Mouse (Mus musculus): ENCODE results near the gene Crb3. TPM values are rescaled to one million over a fixed set of nuclear protein-coding genes. Genes with fewer than 3 reads are reported as not detected.

Crb3 gene
- total RNA-seq, 2 experiments from 2014 or later, result 0.95 TPM; not detected in 1

- DNase-seq, result no peak
Measured at GRCm38 (mm10) chr17:57062548-57062947, 3.6 kb downstream of the Crb3 start.

DNA sequence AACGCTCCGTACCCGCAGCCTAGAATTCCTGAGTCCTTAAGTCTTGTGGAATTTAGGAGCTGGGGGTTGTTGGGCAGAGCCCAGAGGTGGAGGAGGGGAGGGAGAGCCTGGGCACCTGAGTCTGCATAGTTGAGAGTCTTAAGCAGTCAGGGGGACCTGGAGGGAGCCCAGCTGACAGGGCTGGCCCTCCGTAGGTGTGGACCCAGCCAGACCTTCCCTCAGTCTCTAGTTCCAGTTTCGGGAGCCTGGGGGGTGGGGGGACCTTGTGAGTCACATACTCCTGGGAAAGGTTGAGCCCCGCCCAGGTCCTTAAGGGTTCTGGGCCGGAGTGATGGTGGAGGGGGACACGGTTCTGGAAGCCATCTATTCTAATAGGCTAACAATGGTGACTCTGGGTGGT lies 4.1 kb downstream of the Crb3 start:
- no peak for DNase-seq

- DNase-seq, result no peak
Measured at GRCm38 (mm10) chr17:57066908-57067307, 8.0 kb downstream of the Crb3 start.

- no peak for DNase-seq
Measured at GRCm38 (mm10) chr17:57070272-57070671, 11.4 kb downstream of the Crb3 start.

DNA sequence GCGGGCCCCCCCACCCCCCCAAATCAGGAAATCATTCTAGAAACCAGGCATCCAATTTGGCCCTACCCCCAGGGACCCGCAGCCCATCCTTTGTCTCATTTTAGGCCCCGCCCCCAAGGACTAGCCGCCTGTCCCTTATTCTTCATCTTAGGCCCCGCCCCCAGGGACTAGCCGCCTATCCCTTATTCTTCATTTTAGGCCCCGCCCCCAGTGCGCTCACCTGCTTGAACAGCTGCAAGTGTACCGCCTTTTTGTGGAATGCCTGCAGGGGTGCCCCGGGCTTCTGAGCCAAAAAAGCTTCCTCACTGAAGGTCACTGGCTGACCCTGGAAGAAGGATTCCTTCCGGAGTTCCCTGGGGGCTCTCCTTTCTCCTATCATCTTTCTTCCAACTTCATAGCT lies 11.8 kb downstream of the Crb3 start:
- no peak for DNase-seq

- DNase-seq, result no peak
Measured at GRCm38 (mm10) chr17:57076916-57077315, 18.0 kb downstream of the Crb3 start.

- peak; percentile 21 to 50 for DNase-seq
Measured at GRCm38 (mm10) chr17:57078336-57078735, 19.4 kb downstream of the Crb3 start, which contains the start of gene Dennd1c. Dennd1c (minus strand) TSS chr17:57078514.

- no peak for DNase-seq
Measured at GRCm38 (mm10) chr17:57079919-57080318, 21.0 kb downstream of the Crb3 start.

GRCm38 (mm10) chr17:57081234-57081842 lies 22.4 kb downstream of the Crb3 start:
- DNase-seq, result no peak

- DNase-seq, result no peak
Measured at GRCm38 (mm10) chr17:57082481-57082880, 23.6 kb downstream of the Crb3 start.

DNA sequence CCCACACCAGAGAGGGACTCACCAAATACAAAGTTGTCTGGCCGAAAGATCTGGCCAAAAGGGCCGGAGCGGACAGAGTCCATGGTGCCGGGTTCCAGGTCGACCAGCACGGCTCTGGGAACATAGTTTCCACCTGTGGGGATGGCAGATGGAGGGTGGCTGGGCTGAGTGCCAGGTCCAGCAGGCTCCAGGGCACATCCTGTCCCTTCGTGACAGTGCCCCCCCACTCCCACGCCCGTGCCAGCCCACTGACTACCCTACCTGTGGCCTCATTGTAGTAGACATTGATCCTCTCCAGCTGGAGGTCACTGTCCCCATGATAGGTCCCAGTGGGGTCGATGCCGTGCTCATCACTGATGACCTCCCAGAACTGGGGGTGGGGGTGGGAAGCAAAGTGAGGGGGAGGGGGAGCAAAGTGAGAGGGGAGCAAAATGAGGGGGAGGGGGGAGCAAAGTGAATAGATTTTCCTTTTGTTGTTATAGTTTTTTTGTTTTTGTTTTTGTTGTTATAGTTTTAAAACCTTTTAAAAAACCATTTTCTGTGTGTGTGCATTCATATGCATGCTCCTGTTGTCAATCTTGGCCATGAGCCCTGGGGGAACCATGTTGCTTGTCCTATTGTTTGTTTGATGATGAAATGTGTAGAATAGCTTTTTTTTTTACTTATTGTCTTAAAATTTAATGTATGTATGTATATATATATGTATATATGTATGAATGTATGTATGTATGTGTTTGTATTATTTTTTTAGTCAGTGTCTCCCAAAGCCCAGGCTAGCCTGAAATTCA lies 27.3 kb downstream of the Crb3 start:
- no peak for DNase-seq

DNA sequence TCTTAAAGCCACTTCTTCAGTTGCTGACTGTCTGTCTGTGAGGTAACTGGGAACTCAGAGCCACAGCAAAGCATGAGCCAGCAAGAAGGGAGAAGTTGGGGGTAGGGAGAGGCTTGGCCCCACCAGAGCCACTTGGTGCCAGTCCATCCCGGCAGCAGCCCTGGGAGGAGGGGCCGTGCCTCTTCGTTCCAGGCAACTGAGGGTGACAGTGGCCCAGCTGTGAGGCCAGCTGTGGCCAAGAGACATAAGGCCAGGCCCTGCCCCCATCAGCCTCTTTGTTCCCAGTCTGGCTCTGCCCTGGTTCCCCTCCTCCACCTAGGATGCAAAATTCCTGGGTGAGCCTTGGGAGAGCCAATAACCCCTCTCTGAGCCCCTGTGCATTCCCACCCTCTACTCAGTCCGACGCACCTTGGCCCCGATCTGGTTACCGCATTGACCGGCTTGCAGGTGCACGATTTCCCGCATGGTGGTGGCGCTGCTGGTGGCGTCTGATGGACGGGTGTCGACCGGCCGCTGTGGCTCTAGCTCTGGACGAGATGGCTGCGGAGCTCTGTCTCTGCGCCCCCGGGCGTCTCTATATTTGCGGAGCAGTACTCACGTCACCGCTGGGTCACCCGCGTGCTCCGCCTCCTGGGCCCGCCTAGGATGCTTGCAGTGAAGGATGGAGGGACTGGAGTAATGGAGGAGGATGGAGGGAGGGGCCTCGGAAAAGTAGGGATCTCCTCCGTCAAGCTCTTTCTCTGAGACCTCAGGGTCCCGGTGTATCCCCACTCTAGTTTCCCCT lies 28.3 kb downstream of the Crb3 start, which contains the start of gene Tubb4a:
Tubb4a (minus strand) TSS at position 734 of the 784 bp plus-strand sequence.
- DNase-seq, result peak in 1 of 2 experiments; percentile 34

GRCm38 (mm10) chr17:57094222-57094621 lies 35.3 kb downstream of the Crb3 start:
- no peak for DNase-seq

GRCm38 (mm10) chr17:57095855-57096622 lies 37.1 kb downstream of the Crb3 start:
- DNase-seq, result peak; percentile 77 to 86

GRCm38 (mm10) chr17:57096623-57096920 lies 37.7 kb downstream of the Crb3 start:
- DNase-seq, result peak; percentile 77 to 93

DNA sequence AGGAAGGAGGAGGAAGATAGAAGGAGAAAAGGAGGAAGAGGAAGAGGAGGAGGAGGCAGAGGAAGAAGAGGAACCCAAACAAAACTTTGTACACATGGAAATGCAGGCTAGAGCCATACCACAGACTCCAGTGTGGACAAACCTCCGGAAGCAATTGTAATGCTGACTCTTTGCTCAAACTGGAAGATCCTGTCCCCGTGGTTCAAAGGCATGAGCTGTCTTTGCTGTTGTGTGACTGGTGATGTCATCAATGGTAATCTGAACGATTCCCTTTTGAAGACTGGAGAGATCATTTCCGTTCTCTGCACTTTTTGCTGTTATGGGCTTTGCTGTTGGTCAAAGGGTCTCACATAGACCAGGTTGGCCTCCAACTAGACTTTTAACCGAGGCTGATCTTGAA lies 39.4 kb downstream of the Crb3 start:
- DNase-seq, result no peak

- no peak for DNase-seq
Measured at GRCm38 (mm10) chr17:57099629-57100325, 40.9 kb downstream of the Crb3 start.

DNA sequence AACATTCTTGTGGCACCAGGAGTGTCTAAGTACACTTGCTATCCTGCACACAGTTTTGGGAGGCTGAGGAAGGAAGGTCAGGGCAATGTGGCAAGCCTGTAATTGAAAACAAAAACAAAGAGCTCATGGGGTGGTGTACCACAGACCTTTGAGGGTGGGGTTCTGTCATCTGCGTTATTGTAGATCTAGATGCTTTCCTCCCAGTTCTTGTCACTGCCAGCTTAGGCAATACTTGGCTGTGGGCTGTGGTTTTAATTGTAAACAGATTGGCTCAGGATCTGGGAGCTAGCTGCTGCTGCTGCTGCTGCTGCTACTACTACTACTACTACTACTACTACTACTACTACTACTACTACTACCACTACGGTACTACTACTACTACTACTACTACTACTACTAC lies 43.4 kb downstream of the Crb3 start:
- no peak for DNase-seq

GRCm38 (mm10) chr17:57104496-57104895 lies 45.6 kb downstream of the Crb3 start:
- peak; percentile 13 to 18 for DNase-seq

DNA sequence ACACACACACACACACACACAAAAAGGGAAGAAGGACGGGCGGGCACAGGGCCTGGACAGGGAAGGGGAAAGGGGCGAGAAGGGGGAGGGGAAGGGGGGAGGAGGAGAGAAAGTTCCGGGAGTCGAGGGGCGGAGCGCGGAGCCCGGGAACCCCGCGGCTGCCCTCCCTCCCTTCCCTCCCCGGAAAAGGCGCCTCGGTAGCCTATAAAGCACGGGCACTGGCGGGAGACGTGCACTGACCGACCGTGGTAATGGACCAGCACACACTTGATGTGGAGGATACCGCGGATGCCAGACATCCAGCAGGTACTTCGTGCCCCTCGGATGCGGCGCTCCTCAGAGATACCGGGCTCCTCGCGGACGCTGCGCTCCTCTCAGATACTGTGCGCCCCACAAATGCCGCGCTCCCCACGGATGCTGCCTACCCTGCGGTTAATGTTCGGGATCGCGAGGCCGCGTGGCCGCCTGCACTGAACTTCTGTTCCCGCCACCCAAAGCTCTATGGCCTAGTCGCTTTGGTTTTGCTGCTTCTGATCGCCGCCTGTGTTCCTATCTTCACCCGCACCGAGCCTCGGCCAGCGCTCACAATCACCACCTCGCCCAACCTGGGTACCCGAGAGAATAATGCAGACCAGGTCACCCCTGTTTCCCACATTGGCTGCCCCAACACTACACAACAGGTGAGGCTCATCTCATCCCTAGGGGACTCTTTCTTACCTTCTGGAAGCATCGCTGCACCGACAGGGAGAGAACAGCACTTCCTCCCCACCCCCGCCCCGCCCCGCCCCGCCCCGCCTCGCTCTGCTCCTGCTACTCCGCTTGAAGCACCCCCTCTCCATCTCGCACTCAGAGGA lies 46.5 kb downstream of the Crb3 start, which contains the start of gene Tnfsf9:
Tnfsf9 (plus strand) TSS at position 145 of the 854 bp plus-strand sequence.
- peak; percentile 53 to 62 for DNase-seq

DNA sequence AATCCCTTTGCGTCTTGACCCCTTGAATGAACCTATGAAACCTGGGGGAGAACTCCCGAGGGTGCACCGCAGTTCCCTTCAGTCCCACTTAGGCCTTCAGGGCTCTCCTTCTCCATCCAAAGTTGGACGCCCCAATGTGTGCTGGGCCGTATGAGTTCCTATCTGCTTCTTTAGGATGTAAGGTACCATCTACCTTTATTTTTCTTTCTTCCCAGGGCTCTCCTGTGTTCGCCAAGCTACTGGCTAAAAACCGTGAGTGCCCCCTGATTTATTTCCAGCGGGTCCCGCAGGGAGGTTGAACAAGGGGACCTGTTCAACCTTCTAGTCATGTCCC lies 47.1 kb downstream of the Crb3 start:
- DNase-seq, result no peak
